Mouse (Mus musculus) midbrain, embryonic 13.5 days (tissue): ENCODE results near the gene Heg1. TPM values are rescaled to one million over a fixed set of nuclear protein-coding genes. Genes with fewer than 3 reads are reported as not detected.

Source experiments
- ATAC-seq: fragments of 200-750 bp; cut with Nextera tagmentation; 2 replicates; pipeline ENCODE4 v1.8.0; 2017; ENCODE audit warnings: mild to moderate bottlenecking, moderate TSS enrichment, moderate library complexity
- H3K27ac ChIP-seq: fragments of 300-500 bp; sonication (generic); 2 replicates; pipeline ENCODE4 v1.5.1; 2015; ENCODE audit warnings: inconsistent platforms, mild to moderate bottlenecking, moderate library complexity
- H3K27me3 ChIP-seq: fragments of 300-500 bp; sonication (generic); 2 replicates; pipeline ENCODE4 v1.6.1; 2015; ENCODE audit warnings: mild to moderate bottlenecking, inconsistent platforms
- H3K36me3 ChIP-seq: fragments of 300-500 bp; sonication (generic); 2 replicates; pipeline ENCODE4 v1.6.1; 2015; ENCODE audit warnings: mild to moderate bottlenecking, inconsistent platforms
- H3K4me1 ChIP-seq: fragments of 300-500 bp; sonication (generic); replicated peaks from 2 replicates; pipeline ENCODE4 v1.6.1; 2015; ENCODE audit warnings: inconsistent platforms
- H3K4me2 ChIP-seq: fragments of 300-500 bp; sonication (generic); replicated peaks from 2 replicates; pipeline ENCODE4 v1.6.1; 2015; ENCODE audit warnings: moderate library complexity, mild to moderate bottlenecking, inconsistent platforms
- H3K4me3 ChIP-seq: fragments of 300-500 bp; sonication (generic); replicated peaks from 2 replicates; pipeline ENCODE4 v1.5.1; 2015; ENCODE audit warnings: mild to moderate bottlenecking, inconsistent platforms
- H3K9ac ChIP-seq: fragments of 300-500 bp; sonication (generic); replicated peaks from 2 replicates; pipeline ENCODE4 v1.6.1; 2015; ENCODE audit warnings: mild to moderate bottlenecking, inconsistent platforms
- H3K9me3 ChIP-seq: fragments of 300-500 bp; sonication (generic); 2 replicates; pipeline ENCODE4 v1.6.1; 2016; ENCODE audit warnings: mild to moderate bottlenecking, inconsistent platforms
- WGBS: fragments of 180-500 bp; shearing (Covaris S2); methylation state at CpG from one replicate; pipeline ENCODE4 v1.1.7; 2015; 5-methylcytosine and 5-hydroxymethylcytosine counted together
- polyA plus RNA-seq: library from polyadenylated mRNA; unstranded; fragments of >200 nt; fragmentation: Nextera tagmentation; extraction: Ambion mirVana; gene quantifications from 2 replicates; pipeline ENCODE4 v1.2.1, GENCODE M21; 2015

The Heg1 gene
- polyA plus RNA-seq, 1 experiment from 2014 or later = 19.2 TPM

GRCm38 (mm10) chr16:33723983-33724382 lies 39.8 kb downstream of the Heg1 start:
- Histone ChIP-seq H3K4me1 (no peaks in the 10 kb centered on the region), H3K4me3 (no peak overlapping the region), H3K4me2 (no peak overlapping the region), H3K9ac (no peak overlapping the region), H3K9me3 (no peaks in the 10 kb centered on the region), H3K36me3 (peaks cover 64% of the 10 kb centered on the region), H3K27ac (no peak overlapping the region), H3K27me3 (no peaks in the 10 kb centered on the region)
- WGBS = 96% methylated on average over 3 of the region's 3 CpGs
- ATAC-seq = no peak

GRCm38 (mm10) chr16:33726261-33726660 lies 42.1 kb downstream of the Heg1 start:
- Histone ChIP-seq H3K4me2 (no peak overlapping the region), H3K4me1 (no peaks in the 10 kb centered on the region), H3K9me3 (no peaks in the 10 kb centered on the region), H3K27me3 (no peaks in the 10 kb centered on the region), H3K4me3 (no peak overlapping the region), H3K27ac (no peak overlapping the region), H3K9ac (no peak overlapping the region), H3K36me3 (peaks cover 56% of the 10 kb centered on the region)
- 95% methylated on average over 17 of the region's 17 CpGs for WGBS
- no peak for ATAC-seq

GRCm38 (mm10) chr16:33726892-33727291 lies 42.7 kb downstream of the Heg1 start:
- no peak overlapping the region for H3K27ac ChIP-seq
- H3K4me1 ChIP-seq = no peaks in the 10 kb centered on the region
- H3K4me3 ChIP-seq = no peak overlapping the region
- H3K27me3 ChIP-seq = no peaks in the 10 kb centered on the region
- no peak overlapping the region for H3K9ac ChIP-seq
- H3K36me3 ChIP-seq = peaks cover 55% of the 10 kb centered on the region
- H3K9me3 ChIP-seq = no peaks in the 10 kb centered on the region
- no peak for ATAC-seq
- H3K4me2 ChIP-seq = no peak overlapping the region
- WGBS = 94% methylated on average over 7 of the region's 7 CpGs

GRCm38 (mm10) chr16:33728427-33728826 lies 44.3 kb downstream of the Heg1 start:
- Histone ChIP-seq H3K4me3 (no peak overlapping the region), H3K27ac (no peak overlapping the region), H3K27me3 (no peaks in the 10 kb centered on the region), H3K4me1 (peaks cover 11% of the 10 kb centered on the region), H3K36me3 (peaks cover 47% of the 10 kb centered on the region), H3K4me2 (no peak overlapping the region), H3K9ac (no peak overlapping the region), H3K9me3 (no peaks in the 10 kb centered on the region)
- WGBS = 52% methylated on average over 13 of the region's 13 CpGs
- ATAC-seq = 0 out of 2 replicates have a peak, but pooled peaks have one; percentile 24

GRCm38 (mm10) chr16:33731291-33731690 lies 47.1 kb downstream of the Heg1 start:
- H3K27me3 ChIP-seq = no peaks in the 10 kb centered on the region
- no peaks in the 10 kb centered on the region for H3K9me3 ChIP-seq
- no peak overlapping the region for H3K27ac ChIP-seq
- ATAC-seq = no peak
- H3K36me3 ChIP-seq = peaks cover 28% of the 10 kb centered on the region
- no peak overlapping the region for H3K4me2 ChIP-seq
- H3K4me3 ChIP-seq = no peak overlapping the region
- WGBS = 84% methylated on average over 12 of the region's 12 CpGs
- no peak overlapping the region for H3K9ac ChIP-seq
- peaks cover 37% of the 10 kb centered on the region for H3K4me1 ChIP-seq

GRCm38 (mm10) chr16:33732237-33732749 lies 48.1 kb downstream of the Heg1 start:
- Histone ChIP-seq H3K36me3 (peaks cover 18% of the 10 kb centered on the region), H3K9ac (no peak overlapping the region), H3K4me1 (peaks cover 47% of the 10 kb centered on the region), H3K27ac (peak overlapping the region; percentile 61), H3K9me3 (no peaks in the 10 kb centered on the region), H3K27me3 (no peaks in the 10 kb centered on the region), H3K4me2 (no peak overlapping the region), H3K4me3 (no peak overlapping the region)
- WGBS = 75% methylated on average over 6 of the region's 6 CpGs
- ATAC-seq = no peak

- no peaks in the 10 kb centered on the region for H3K27me3 ChIP-seq
- WGBS = 49% methylated on average over 15 of the region's 15 CpGs
- 0 out of 2 replicates have a peak, but pooled peaks cover 11% of the 10 kb centered on the region for H3K36me3 ChIP-seq
- no peaks in the 10 kb centered on the region for H3K9me3 ChIP-seq
- H3K4me3 ChIP-seq = no peak overlapping the region
- ATAC-seq = no peak
- peak overlapping the region; percentile 83 for H3K27ac ChIP-seq
- H3K4me2 ChIP-seq = no peak overlapping the region
- peaks cover 54% of the 10 kb centered on the region for H3K4me1 ChIP-seq
- H3K9ac ChIP-seq = no peak overlapping the region
Measured at GRCm38 (mm10) chr16:33732846-33733580, 48.8 kb downstream of the Heg1 start.

- ATAC-seq = peak; percentile 31; the same call in 1 of the 2 replicates
- H3K4me1 ChIP-seq = peaks cover 61% of the 10 kb centered on the region
- WGBS = 77% methylated on average over 6 of the region's 6 CpGs
Measured at GRCm38 (mm10) chr16:33733864-33734263, 49.7 kb downstream of the Heg1 start.

GRCm38 (mm10) chr16:33734545-33734944 lies 50.4 kb downstream of the Heg1 start:
- H3K27me3 ChIP-seq = no peaks in the 10 kb centered on the region
- no peak overlapping the region for H3K4me2 ChIP-seq
- WGBS = 11% methylated on average over 10 of the region's 10 CpGs
- ATAC-seq = peak; percentile 90
- no peak overlapping the region for H3K9ac ChIP-seq
- no peaks in the 10 kb centered on the region for H3K9me3 ChIP-seq
- H3K36me3 ChIP-seq = 0 out of 2 replicates have a peak, but pooled peaks cover 8% of the 10 kb centered on the region
- H3K27ac ChIP-seq = peak overlapping the region; percentile 83
- H3K4me3 ChIP-seq = no peak overlapping the region
- H3K4me1 ChIP-seq = peaks cover 68% of the 10 kb centered on the region

More at GRCm38 (mm10) chr16:33733864-33734263, 49.7 kb downstream of the Heg1 start:
- Histone ChIP-seq H3K9me3 (no peaks in the 10 kb centered on the region), H3K36me3 (0 out of 2 replicates have a peak, but pooled peaks cover 11% of the 10 kb centered on the region), H3K4me2 (no peak overlapping the region), H3K27me3 (no peaks in the 10 kb centered on the region), H3K4me3 (no peak overlapping the region), H3K9ac (no peak overlapping the region), H3K27ac (peak overlapping the region; percentile 83)

- Histone ChIP-seq H3K27me3 (no peaks in the 10 kb centered on the region), H3K9me3 (no peaks in the 10 kb centered on the region), H3K36me3 (0 out of 2 replicates have a peak, but pooled peaks cover 7% of the 10 kb centered on the region), H3K4me2 (no peak overlapping the region), H3K4me3 (no peak overlapping the region), H3K9ac (no peak overlapping the region), H3K27ac (peak overlapping the region; percentile 83), H3K4me1 (peaks cover 74% of the 10 kb centered on the region)
- WGBS = 40% methylated on average over 5 of the region's 5 CpGs
- ATAC-seq = no peak
Measured at GRCm38 (mm10) chr16:33735238-33735637, 51.1 kb downstream of the Heg1 start.

GRCm38 (mm10) chr16:33735791-33736190 lies 51.6 kb downstream of the Heg1 start:
- Histone ChIP-seq H3K4me3 (no peak overlapping the region), H3K4me1 (peaks cover 79% of the 10 kb centered on the region), H3K27me3 (no peaks in the 10 kb centered on the region), H3K9ac (no peak overlapping the region), H3K9me3 (no peaks in the 10 kb centered on the region), H3K36me3 (0 out of 2 replicates have a peak, but pooled peaks cover 4% of the 10 kb centered on the region), H3K4me2 (no peak overlapping the region), H3K27ac (0 out of 2 replicates have a peak overlapping the region, but pooled peaks have one; percentile 83)
- WGBS = 40% methylated on average over 5 of the region's 5 CpGs
- no peak for ATAC-seq

- Histone ChIP-seq H3K9ac (no peak overlapping the region), H3K9me3 (no peaks in the 10 kb centered on the region), H3K36me3 (no peaks in the 10 kb centered on the region), H3K27me3 (no peaks in the 10 kb centered on the region), H3K4me3 (no peak overlapping the region), H3K27ac (no peak overlapping the region; the same call in 1 of the 2 replicates), H3K4me2 (no peak overlapping the region), H3K4me1 (peaks cover 89% of the 10 kb centered on the region)
- ATAC-seq = no peak
- 76% methylated on average over 6 of the region's 6 CpGs for WGBS
Measured at GRCm38 (mm10) chr16:33736746-33737145, 52.6 kb downstream of the Heg1 start.
